Mouse (Mus musculus) bone marrow, adult 2 months (tissue): Measurements from ENCODE around the gene Gm884.

Experiments used
- CTCF ChIP-seq: fragments of 200-500 bp; IDR thresholded peaks from 2 replicates; pipeline ENCODE4 v1.5.1; 2011; ENCODE audit warnings: low read length, control low read depth; ENCODE audit not compliant: control insufficient read depth, insufficient read depth
- POLR2A ChIP-seq: fragments of 200-500 bp; IDR thresholded peaks from 2 replicates; pipeline ENCODE4 v1.6.1; 2011; ENCODE audit warnings: low read depth, mild to moderate bottlenecking, control low read depth, low read length, borderline replicate concordance; ENCODE audit not compliant: control insufficient read depth

- TF ChIP-seq POLR2A, result no peak
- TF ChIP-seq CTCF, result no peak
Observed at GRCm38 (mm10) chr11:103634806-103635205, 13.9 kb upstream of the Gm884 start.
